Mouse (Mus musculus): Measurements from ENCODE around the gene Pfkm. TPM values are rescaled to one million over a fixed set of nuclear protein-coding genes. Genes with fewer than 3 reads are reported as not detected.

Pfkm gene
- total RNA-seq, 2 experiments from 2014 or later: 8.8 to 17.8 TPM

DNA sequence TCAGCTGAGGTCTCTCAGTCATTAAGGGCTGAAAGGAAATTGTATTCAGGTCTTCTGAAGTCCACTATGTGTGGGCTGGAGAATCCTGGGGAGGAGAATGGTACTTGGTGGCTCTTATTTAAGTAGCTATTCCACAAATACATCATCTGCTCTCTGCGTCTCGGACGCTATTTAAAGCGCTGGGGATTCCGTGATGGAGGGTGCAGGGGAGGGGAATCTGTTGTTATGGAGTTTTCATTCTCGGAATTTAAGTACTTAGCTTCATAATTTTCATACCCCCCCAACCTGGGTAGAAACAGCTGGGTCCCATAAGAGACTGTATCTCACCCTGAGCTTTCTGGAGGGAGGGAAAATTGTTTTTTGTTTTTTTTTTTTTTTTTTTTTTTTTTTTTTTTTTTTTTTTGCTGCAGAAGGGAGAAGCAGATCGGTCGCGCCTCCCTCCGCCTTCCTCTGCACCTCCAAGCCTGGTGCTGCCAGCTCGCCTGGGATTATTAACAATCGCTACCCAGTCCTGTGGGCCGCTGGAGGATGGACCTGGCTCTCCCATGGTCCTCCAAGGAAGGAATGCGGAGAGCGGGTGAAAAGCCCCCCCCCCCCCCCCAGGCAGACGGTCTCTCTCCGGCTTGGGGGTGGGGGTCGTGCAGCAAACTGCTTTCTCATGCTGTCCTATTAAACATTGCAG, 74.7 kb downstream of the Pfkm start, which contains the start of gene Ccdc184:
Gene Ccdc184 (plus strand): TSS at position 196 of the 682 bp plus-strand sequence.
- ATAC-seq (replicated peaks; ENCODE audit: low FRiP score, poor library complexity, severe bottlenecking): no peak

DNA sequence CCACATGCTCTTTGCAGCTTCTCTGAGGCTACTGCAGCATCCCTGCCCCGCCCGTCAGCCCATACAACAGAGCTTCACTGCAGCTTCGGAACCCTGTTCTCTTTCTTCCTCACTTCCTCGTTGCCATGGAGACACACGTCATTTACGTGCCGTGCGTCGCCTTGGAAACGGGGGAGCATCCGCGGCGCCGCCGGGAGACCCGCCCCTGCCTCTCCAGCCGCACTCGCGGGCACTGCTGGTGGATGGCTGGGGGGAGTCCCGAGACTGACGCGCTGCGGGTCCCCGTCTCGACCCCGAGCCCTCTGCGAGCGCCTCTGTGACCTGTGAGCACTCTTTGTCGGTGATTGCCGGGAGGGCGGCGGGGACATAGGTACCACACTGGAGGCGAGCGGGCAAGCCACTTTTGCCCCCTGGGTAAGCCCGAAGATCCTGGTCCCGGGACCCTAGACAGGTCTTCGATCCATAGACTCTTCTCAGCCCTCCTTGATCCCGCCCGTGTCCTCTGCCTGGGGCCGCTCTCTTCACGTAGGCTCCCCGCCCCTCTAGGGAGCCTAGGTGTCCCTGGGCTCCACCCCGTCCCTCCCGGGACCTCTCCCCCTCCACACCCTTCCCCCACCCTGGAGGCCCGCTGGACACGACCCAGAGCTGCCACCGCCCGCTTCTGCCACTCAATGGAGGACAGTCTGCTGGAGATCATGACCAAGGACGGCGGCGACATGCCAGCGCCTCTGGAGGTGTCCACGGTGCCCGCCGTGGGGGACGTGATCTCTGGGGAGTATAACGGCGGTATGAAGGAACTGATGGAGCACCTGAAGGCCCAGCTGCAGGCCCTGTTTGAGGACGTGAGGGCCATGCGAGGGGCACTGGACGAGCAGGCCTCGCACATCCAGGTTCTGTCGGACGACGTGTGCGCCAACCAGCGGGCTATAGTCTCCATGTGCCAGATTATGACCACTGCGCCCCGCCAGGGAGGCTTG, 75.5 kb downstream of the Pfkm start:
- no peak for ATAC-seq (replicated peaks; ENCODE audit: low FRiP score, poor library complexity, severe bottlenecking)

DNA sequence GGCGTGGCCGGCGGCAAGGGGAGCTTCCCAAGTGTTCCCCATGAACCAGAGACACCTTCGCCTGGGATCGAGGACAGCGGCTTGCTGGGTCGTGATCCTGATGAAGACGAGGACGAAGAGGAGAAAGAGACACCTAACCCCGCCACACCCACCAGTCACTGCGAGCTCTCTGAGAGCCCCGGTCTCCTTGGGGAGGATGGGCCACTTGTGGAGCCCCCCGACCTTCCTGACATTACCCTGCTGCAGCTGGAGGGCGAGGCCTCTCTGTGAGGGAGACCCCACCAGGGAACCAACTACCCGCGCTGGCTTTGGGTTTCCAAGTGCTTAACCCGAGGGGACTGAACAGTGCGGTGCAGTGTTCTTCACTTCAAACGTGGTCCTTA, 76.2 kb downstream of the Pfkm start:
- ATAC-seq (replicated peaks; ENCODE audit: low FRiP score, poor library complexity, severe bottlenecking): no peak

DNA sequence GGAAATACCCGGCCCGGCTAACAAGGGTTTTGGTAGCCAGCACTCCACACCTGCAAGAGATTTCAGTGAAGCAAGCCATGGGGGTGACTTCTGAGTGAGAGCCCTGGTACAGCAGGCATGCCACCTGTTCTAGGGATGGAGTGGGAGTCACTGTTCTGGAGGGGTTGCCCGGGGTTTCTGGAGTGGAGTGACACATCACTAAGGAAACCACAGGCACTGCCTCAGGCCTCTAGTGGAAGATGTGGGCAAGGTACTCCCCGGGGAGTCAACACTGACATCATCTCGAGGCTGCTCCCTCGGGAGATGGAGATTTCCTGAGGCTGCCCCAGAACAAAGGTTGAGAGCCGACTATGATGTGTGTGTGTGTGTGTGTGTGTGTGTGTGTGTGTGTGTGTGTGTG, 78.0 kb downstream of the Pfkm start:
- no peak for ATAC-seq (replicated peaks; ENCODE audit: low FRiP score, poor library complexity, severe bottlenecking)

DNA sequence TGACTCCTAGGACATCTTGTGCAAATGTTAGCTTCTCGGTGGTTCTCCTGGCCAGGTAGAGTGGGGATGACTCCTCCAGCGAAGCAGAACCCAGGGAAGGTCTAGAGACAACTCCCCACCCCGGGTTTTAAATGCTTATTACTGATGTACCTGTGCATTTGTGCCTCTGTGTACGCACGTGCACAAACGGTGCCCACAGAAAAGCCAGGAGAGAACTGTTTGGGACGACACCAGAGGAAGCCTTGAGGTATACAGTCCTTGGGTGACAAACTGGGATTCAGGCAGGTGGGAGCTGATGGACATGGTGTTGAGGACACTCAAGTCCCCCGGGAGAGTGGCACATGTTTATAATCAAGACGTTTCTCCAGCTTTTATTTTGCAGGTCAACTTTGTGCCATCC, 78.5 kb downstream of the Pfkm start:
- ATAC-seq (replicated peaks; ENCODE audit: low FRiP score, poor library complexity, severe bottlenecking): no peak

DNA sequence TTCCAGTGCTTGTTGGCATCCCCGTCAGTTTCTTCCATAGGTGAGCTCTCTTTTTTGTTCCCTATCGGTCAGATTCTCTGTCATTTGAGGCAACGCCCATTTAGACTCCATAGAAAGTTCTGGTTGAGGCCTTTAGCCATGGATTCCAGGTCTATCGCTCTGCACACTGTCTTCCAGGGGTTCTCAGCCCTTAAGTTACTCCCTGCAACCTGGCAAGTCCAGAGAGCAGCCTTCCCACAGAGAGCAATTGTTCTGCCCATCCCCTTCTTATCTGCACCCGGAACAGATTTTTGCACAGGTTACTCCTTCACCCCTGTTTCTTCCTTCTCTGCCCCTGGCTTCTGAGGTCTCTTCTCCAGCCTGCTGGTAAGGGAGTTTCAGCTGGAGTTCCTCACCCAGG, 79.7 kb downstream of the Pfkm start:
- no peak for ATAC-seq (replicated peaks; ENCODE audit: low FRiP score, poor library complexity, severe bottlenecking)

DNA sequence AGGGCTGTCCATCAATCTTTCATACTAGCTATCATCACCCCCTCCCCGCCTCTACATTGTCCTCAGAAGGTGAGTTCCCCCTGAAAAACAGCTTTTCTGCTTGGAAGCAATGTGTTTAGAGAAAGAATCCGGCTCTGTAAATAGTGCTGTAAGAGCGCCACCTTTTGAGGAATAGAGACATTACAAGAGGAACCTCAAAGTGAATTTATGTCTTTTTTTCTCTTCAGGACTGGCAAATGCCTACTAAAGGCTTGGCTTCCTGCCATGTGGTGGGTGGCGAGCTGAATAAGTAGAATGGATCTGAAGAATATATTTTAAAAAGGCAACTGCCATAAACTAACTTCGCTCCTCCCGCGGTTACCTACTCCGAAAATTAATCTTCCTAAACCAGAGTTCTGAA, 81.4 kb downstream of the Pfkm start:
- no peak for ATAC-seq (replicated peaks; ENCODE audit: low FRiP score, poor library complexity, severe bottlenecking)

DNA sequence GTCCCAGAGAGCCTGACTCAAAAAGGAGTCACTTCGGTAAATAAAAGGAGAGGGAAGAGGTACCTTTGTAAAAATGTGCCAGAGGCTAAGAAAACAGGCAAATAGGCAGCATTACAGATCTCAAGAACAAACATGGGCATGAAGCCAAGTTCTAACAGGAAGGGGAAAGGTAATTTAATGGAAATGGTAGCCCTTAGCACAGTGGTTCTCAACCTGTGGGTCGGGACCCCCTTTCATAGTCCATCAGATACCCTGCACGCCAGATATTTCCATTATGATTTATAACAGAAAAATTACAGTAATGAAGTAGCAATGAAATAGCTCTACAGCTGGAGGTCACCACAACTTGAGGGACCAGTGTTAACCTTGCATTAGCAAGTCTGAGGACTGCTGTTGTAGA, 84.9 kb downstream of the Pfkm start:
- ATAC-seq (replicated peaks; ENCODE audit: low FRiP score, poor library complexity, severe bottlenecking): no peak

DNA sequence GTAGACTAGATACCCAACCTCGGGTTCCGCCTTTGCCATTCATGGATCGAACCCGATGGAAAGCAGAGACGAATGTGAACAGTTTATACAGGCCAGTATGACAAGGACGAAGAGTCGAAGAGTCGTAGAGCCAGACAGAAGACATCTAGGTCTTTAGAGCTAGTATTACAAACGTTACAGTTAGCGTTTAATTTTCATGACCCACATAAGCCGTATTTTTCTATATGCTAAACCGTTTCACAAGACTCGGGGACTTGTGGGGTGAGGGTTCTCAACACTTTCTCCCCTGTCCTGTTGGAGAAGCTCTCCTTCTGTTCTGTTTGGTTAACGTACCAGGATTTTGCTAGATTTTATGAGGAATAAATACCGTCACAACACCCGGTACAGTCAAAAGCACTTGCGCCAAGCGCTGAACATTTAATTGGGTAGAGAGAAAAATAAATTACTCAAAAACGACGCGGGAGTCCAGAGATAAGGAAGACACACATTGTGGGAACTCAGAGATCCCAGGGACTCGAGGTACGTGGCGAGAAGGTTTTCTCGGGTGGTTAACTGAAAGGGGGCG, 88.3 kb downstream of the Pfkm start:
- no peak for ATAC-seq (replicated peaks; ENCODE audit: low FRiP score, poor library complexity, severe bottlenecking)

DNA sequence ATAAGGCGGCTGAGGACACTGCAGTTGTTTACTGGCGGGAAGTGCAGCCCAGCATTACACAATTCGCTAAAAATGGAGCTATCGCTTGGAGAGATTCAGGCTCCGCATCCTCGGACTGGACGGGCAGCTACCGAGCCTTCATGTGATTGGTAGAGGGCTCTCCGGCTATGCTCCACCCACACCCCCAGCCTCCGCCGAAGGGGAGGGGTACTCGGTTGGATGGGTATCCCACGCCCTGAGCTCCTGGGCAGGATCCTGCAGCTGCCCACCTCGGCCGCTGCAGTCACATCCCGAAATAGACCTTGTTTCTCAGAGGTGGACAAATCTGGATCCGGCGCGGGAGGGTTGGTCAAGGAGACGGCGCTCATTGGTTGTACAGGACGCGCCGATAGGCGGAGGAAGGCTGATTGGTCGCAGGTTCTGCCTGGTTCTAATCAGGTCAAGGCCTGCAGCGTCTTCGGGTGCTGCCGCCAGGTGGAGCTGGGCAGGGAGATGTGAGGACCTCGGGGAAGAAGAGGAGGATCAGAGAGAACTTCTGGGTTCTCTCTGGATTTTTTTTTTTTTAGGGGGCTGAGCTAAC, 88.8 kb downstream of the Pfkm start:
- peak; percentile 98 for ATAC-seq (replicated peaks; ENCODE audit: low FRiP score, poor library complexity, severe bottlenecking)

Other genes starting within 250 kb of the Pfkm start
- 15.1 and 26.8 TPM in 2 replicates for gene Hdac7, start 248.1 kb upstream of the Pfkm start, total RNA-seq (2015; ENCODE audit: low replicate concordance)
- 2.4 and 9.8 TPM in 2 replicates for gene Hdac7, start 248.1 kb upstream of the Pfkm start, total RNA-seq (2017; ENCODE audit: low replicate concordance)
- gene Vdr, start 182.0 kb upstream of the Pfkm start, total RNA-seq (2015; ENCODE audit: low replicate concordance): 0.84 TPM in 1 of 2 replicates, not detected in the other
- gene Vdr, start 182.0 kb upstream of the Pfkm start, total RNA-seq (2017; ENCODE audit: low replicate concordance): not detected in 2 replicates
- gene Tmem106c, start 128.4 kb upstream of the Pfkm start, total RNA-seq (2015; ENCODE audit: low replicate concordance): 2.1 and 2.5 TPM in 2 replicates
- gene Tmem106c, start 128.4 kb upstream of the Pfkm start, total RNA-seq (2017; ENCODE audit: low replicate concordance): 3.9 and 4.9 TPM in 2 replicates
- gene Col2a1, start 87.9 kb upstream of the Pfkm start, total RNA-seq (2015; ENCODE audit: low replicate concordance): not detected in 2 replicates
- gene Col2a1, start 87.9 kb upstream of the Pfkm start, total RNA-seq (2017; ENCODE audit: low replicate concordance): not detected in 2 replicates
- 35.0 and 47.4 TPM in 2 replicates for gene Senp1, start 1.2 kb downstream of the Pfkm start, total RNA-seq (2015; ENCODE audit: low replicate concordance)
- gene Senp1, start 1.2 kb downstream of the Pfkm start, total RNA-seq (2017; ENCODE audit: low replicate concordance): 42.2 and 49.9 TPM in 2 replicates
- 8.8 and 28.8 TPM in 2 replicates for gene Asb8, start 73.0 kb downstream of the Pfkm start, total RNA-seq (2015; ENCODE audit: low replicate concordance)
- gene Asb8, start 73.0 kb downstream of the Pfkm start, total RNA-seq (2017; ENCODE audit: low replicate concordance): 4.2 and 8.1 TPM in 2 replicates
- not detected in 2 replicates for gene Ccdc184, start 74.6 kb downstream of the Pfkm start, total RNA-seq (2015; ENCODE audit: low replicate concordance)
- not detected in 2 replicates for gene Ccdc184, start 74.6 kb downstream of the Pfkm start, total RNA-seq (2017; ENCODE audit: low replicate concordance)
- not detected in 2 replicates for gene Olfr288, start 103.0 kb downstream of the Pfkm start, total RNA-seq (2015; ENCODE audit: low replicate concordance)
- not detected in 2 replicates for gene Olfr288, start 103.0 kb downstream of the Pfkm start, total RNA-seq (2017; ENCODE audit: low replicate concordance)
- not detected in 2 replicates for gene Gm44579, start 128.4 kb downstream of the Pfkm start, total RNA-seq (2015; ENCODE audit: low replicate concordance)
- not detected in 2 replicates for gene Gm44579, start 128.4 kb downstream of the Pfkm start, total RNA-seq (2017; ENCODE audit: low replicate concordance)
- gene Olfr287, start 128.5 kb downstream of the Pfkm start, total RNA-seq (2015; ENCODE audit: low replicate concordance): not detected in 2 replicates
- gene Olfr287, start 128.5 kb downstream of the Pfkm start, total RNA-seq (2017; ENCODE audit: low replicate concordance): not detected in 2 replicates
- not detected in 2 replicates for gene Olfr286, start 141.9 kb downstream of the Pfkm start, total RNA-seq (2015; ENCODE audit: low replicate concordance)
- gene Olfr286, start 141.9 kb downstream of the Pfkm start, total RNA-seq (2017; ENCODE audit: low replicate concordance): not detected in 2 replicates
- gene H1fnt, start 164.7 kb downstream of the Pfkm start, total RNA-seq (2015; ENCODE audit: low replicate concordance): not detected in 2 replicates
- gene H1fnt, start 164.7 kb downstream of the Pfkm start, total RNA-seq (2017; ENCODE audit: low replicate concordance): not detected in 2 replicates
- not detected in 2 replicates for gene Zfp641, start 203.6 kb downstream of the Pfkm start, total RNA-seq (2015; ENCODE audit: low replicate concordance)
- gene Zfp641, start 203.6 kb downstream of the Pfkm start, total RNA-seq (2017; ENCODE audit: low replicate concordance): not detected in 2 replicates
- gene Olfr285, start 224.8 kb downstream of the Pfkm start, total RNA-seq (2015; ENCODE audit: low replicate concordance): not detected in 2 replicates
- gene Olfr285, start 224.8 kb downstream of the Pfkm start, total RNA-seq (2017; ENCODE audit: low replicate concordance): not detected in 2 replicates
- not detected in 2 replicates for gene Olfr284, start 248.4 kb downstream of the Pfkm start, total RNA-seq (2015; ENCODE audit: low replicate concordance)
- gene Olfr284, start 248.4 kb downstream of the Pfkm start, total RNA-seq (2017; ENCODE audit: low replicate concordance): not detected in 2 replicates

Measured in erythroid progenitor cell, adult 5-6 weeks (primary cell).